Mouse (Mus musculus): Measurements from ENCODE around the gene Abhd18.

The Abhd18 gene

GRCm38 (mm10) chr3:40950601-40951201, 103.9 kb downstream of the Abhd18 start:
- peak; percentile 51 for DNase-seq

- DNase-seq: no peak
Measured at GRCm38 (mm10) chr3:40951365-40951764, 104.6 kb downstream of the Abhd18 start.

GRCm38 (mm10) chr3:40952606-40953005, 105.8 kb downstream of the Abhd18 start:
- DNase-seq: no peak

GRCm38 (mm10) chr3:40954792-40955191, 108.0 kb downstream of the Abhd18 start:
- DNase-seq: no peak

GRCm38 (mm10) chr3:40958831-40959230, 112.1 kb downstream of the Abhd18 start:
- no peak for DNase-seq

- DNase-seq: no peak
Measured at GRCm38 (mm10) chr3:40980758-40981157, 134.0 kb downstream of the Abhd18 start.

GRCm38 (mm10) chr3:40987539-40987938, 140.8 kb downstream of the Abhd18 start:
- DNase-seq: no peak
